Mouse (Mus musculus) gonadal fat pad, adult 2 months (tissue): ENCODE data around the gene Sept4. TPM values are rescaled to one million over a fixed set of nuclear protein-coding genes. Genes with fewer than 3 reads are reported as not detected.

Experiments used
- DNase-seq: peaks from one replicate; pipeline ENCODE4 v3.0.0-alpha.2; 2012; ENCODE audit warnings: low read depth
- polyA plus RNA-seq: library from polyadenylated mRNA; depleted of rRNA; stranded (reverse); fragments of >200 nt; gene quantifications from 2 replicates; pipeline ENCODE4 v1.2.3, GENCODE M21; 2012

Gene Sept4
- polyA plus RNA-seq, 1 experiment = 39.0 TPM

- DNase-seq = no peak
Observed at GRCm38 (mm10) chr11:87578963-87579601, 10.4 kb downstream of the Sept4 start.

GRCm38 (mm10) chr11:87579713-87580112 is 11.0 kb downstream of the Sept4 start:
- DNase-seq = no peak

- DNase-seq = no peak
Observed at GRCm38 (mm10) chr11:87580543-87581085, 11.9 kb downstream of the Sept4 start.

- DNase-seq = no peak
Observed at GRCm38 (mm10) chr11:87581161-87581865, 12.6 kb downstream of the Sept4 start.

GRCm38 (mm10) chr11:87581933-87582710 is 13.4 kb downstream of the Sept4 start:
- no peak for DNase-seq

- DNase-seq = no peak
Observed at GRCm38 (mm10) chr11:87583291-87584034, 14.8 kb downstream of the Sept4 start.

GRCm38 (mm10) chr11:87584711-87585505 is 16.2 kb downstream of the Sept4 start:
- no peak for DNase-seq

- DNase-seq = no peak
Observed at GRCm38 (mm10) chr11:87587211-87587874, 18.6 kb downstream of the Sept4 start.

- DNase-seq = no peak
Observed at GRCm38 (mm10) chr11:87589605-87590004, 20.9 kb downstream of the Sept4 start.

- DNase-seq = no peak
Observed at GRCm38 (mm10) chr11:87590841-87591525, 22.3 kb downstream of the Sept4 start.

GRCm38 (mm10) chr11:87591526-87592353 is 23.0 kb downstream of the Sept4 start, which contains the start of gene Mtmr4:
Gene Mtmr4, plus strand, starts transcription at chr11:87592162.
- DNase-seq = peak; percentile 97

GRCm38 (mm10) chr11:87592354-87592695 is 23.6 kb downstream of the Sept4 start:
- DNase-seq = no peak

GRCm38 (mm10) chr11:87592713-87593598 is 24.3 kb downstream of the Sept4 start:
- DNase-seq = no peak

GRCm38 (mm10) chr11:87595327-87595841 is 26.7 kb downstream of the Sept4 start:
- no peak for DNase-seq

- no peak for DNase-seq
Observed at GRCm38 (mm10) chr11:87595976-87596375, 27.3 kb downstream of the Sept4 start.

GRCm38 (mm10) chr11:87596492-87596891 is 27.8 kb downstream of the Sept4 start:
- no peak for DNase-seq

- no peak for DNase-seq
Observed at GRCm38 (mm10) chr11:87597061-87597460, 28.4 kb downstream of the Sept4 start.
